Mouse (Mus musculus): Measurements from ENCODE around the gene Pip4p1. TPM values are rescaled to one million over a fixed set of nuclear protein-coding genes. Genes with fewer than 3 reads are reported as not detected.
A peak's percentile ranks its signal among the peaks of the same experiment; 100 is the strongest.
"Not testable (repeated sequence)": the region's sequence is repeated elsewhere in the genome, so short reads cannot be mapped to it uniquely, and the experiment has no call there.

Pip4p1 gene
- total RNA-seq, 1 experiment: 19.4 TPM

DNA sequence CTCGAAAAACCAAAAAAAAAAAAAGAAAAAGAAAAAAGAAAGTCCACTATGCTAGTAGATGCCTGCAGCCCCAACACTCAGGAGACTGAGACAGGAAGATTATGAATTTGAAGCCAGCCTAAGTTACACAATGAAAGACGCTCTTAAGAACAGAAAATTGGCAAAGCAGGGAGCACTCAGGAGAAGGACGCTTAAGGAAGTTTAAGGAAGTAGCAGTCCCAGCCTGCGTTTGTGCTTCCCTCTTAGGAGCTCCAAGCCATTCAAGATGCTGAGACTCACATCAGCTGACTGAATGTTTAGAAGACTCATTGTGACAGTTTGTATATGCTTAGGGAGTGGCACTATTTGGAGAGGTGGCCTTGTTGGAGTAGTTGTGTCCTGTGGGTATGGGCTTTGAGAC is 22.5 kb downstream of the Pip4p1 start:
- H3K4me3 ChIP-seq (ENCODE audit: insufficient read depth in 1 of 2, low read depth in 1 of 2, low read length in 2 of 2, poor library complexity in 1 of 2, severe bottlenecking in 1 of 2): no peak overlapping the region
- in situ Hi-C loops (cut with MboI; ENCODE audit: low sequenced_read_pairs in 2 of 2, unreplicated experiment in 2 of 2): no loop called here

DNA sequence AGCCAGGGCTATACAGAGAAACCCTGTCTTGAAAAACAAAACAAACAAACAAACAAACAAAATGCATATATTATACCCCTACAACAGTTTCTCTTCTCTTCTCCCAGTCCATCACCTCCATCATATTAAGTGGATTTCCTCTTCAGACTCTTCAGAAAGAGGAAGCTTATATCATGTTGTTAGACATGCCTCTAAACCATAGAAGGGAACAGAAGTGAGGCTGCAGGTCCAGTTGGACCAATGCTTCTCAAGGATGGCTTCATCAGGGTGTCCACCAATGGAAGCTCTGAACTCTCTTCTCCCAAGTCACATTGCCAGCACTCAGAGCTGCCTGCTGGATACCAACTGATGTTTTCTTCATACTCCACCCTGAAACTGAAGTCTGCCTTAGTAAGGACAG is 25.3 kb downstream of the Pip4p1 start:
- H3K9me3 ChIP-seq (ENCODE audit: control insufficient read depth, insufficient read depth, low read depth, low read length); H3K4me1 ChIP-seq (ENCODE audit: control insufficient read depth in 2 of 2, insufficient read depth in 2 of 2, low read length in 2 of 2, poor library complexity in 1 of 2); H3K9ac ChIP-seq (ENCODE audit: insufficient read depth, low read depth, low read length, poor library complexity, severe bottlenecking); DNase-seq (ENCODE audit: low read depth, low spot score); H3K27ac ChIP-seq (ENCODE audit: insufficient read depth, low read depth, low read length, poor library complexity, severe bottlenecking); H3K36me3 ChIP-seq (ENCODE audit: control insufficient read depth, insufficient read depth, low read length, poor library complexity, severe bottlenecking); in situ Hi-C loops (cut with MboI; ENCODE audit: low sequenced_read_pairs in 2 of 2, unreplicated experiment in 2 of 2); H3K4me3 ChIP-seq (ENCODE audit: insufficient read depth in 1 of 2, low read depth in 1 of 2, low read length in 2 of 2, poor library complexity in 1 of 2, severe bottlenecking in 1 of 2): not testable (repeated sequence)

More for the DNA sequence above, 22.5 kb downstream of the Pip4p1 start:
- Histone ChIP-seq H3K9ac (ENCODE audit: insufficient read depth, low read depth, low read length, poor library complexity, severe bottlenecking) (no peak overlapping the region), H3K36me3 (ENCODE audit: control insufficient read depth, insufficient read depth, low read length, poor library complexity, severe bottlenecking) (no peaks in the 10 kb centered on the region; the same call in 1 of the 2 replicates), H3K27ac (ENCODE audit: insufficient read depth, low read depth, low read length, poor library complexity, severe bottlenecking) (no peak overlapping the region), H3K4me1 (ENCODE audit: control insufficient read depth in 2 of 2, insufficient read depth in 2 of 2, low read length in 2 of 2, poor library complexity in 1 of 2) (peaks cover 2 to 5% of the 10 kb centered on the region in 2 experiments; a peak in 2 of 4 replicates), H3K9me3 (ENCODE audit: control insufficient read depth, insufficient read depth, low read depth, low read length) (no peaks in the 10 kb centered on the region)
- DNase-seq (ENCODE audit: low read depth, low spot score): no peak
- TF ChIP-seq HCFC1 (IDR thresholded peaks at IDR 0.05; ENCODE audit: borderline replicate concordance, insufficient read depth, low read length) (no peak), CHD2 (IDR thresholded peaks at IDR 0.05; ENCODE audit: low read depth, low read length) (no peak), ZC3H11A (IDR thresholded peaks at IDR 0.05; ENCODE audit: borderline replicate concordance, low read depth, low read length) (no peak), MAFK (IDR thresholded peaks at IDR 0.05; ENCODE audit: insufficient read depth, low read depth, low read length) (no peak), ZNF384 (IDR thresholded peaks at IDR 0.05; ENCODE audit: low read depth, low read length) (no peak)

- Histone ChIP-seq H3K36me3 (ENCODE audit: control insufficient read depth, insufficient read depth, low read length, poor library complexity, severe bottlenecking) (no peaks in the 10 kb centered on the region; the same call in 1 of the 2 replicates), H3K9me3 (ENCODE audit: control insufficient read depth, insufficient read depth, low read depth, low read length) (no peaks in the 10 kb centered on the region), H3K27ac (ENCODE audit: insufficient read depth, low read depth, low read length, poor library complexity, severe bottlenecking) (no peak overlapping the region), H3K4me1 (ENCODE audit: control insufficient read depth in 2 of 2, insufficient read depth in 2 of 2, low read length in 2 of 2, poor library complexity in 1 of 2) (no peaks in the 10 kb centered on the region), H3K4me3 (ENCODE audit: insufficient read depth in 1 of 2, low read depth in 1 of 2, low read length in 2 of 2, poor library complexity in 1 of 2, severe bottlenecking in 1 of 2) (no peak overlapping the region), H3K9ac (ENCODE audit: insufficient read depth, low read depth, low read length, poor library complexity, severe bottlenecking) (no peak overlapping the region)
- in situ Hi-C loops (cut with MboI; ENCODE audit: low sequenced_read_pairs in 2 of 2, unreplicated experiment in 2 of 2): no loop called here
- TF ChIP-seq HCFC1 (IDR thresholded peaks at IDR 0.05; ENCODE audit: borderline replicate concordance, insufficient read depth, low read length): no peak
- no peak for TF ChIP-seq MAFK (IDR thresholded peaks at IDR 0.05; ENCODE audit: insufficient read depth, low read depth, low read length)
- TF ChIP-seq ZNF384 (IDR thresholded peaks at IDR 0.05; ENCODE audit: low read depth, low read length): no peak
- TF ChIP-seq ZC3H11A (IDR thresholded peaks at IDR 0.05; ENCODE audit: borderline replicate concordance, low read depth, low read length): no peak
- TF ChIP-seq CHD2 (IDR thresholded peaks at IDR 0.05; ENCODE audit: low read depth, low read length): no peak
- DNase-seq (ENCODE audit: low read depth, low spot score): no peak
Measured at GRCm38 (mm10) chr14:50904828-50905129, 25.9 kb downstream of the Pip4p1 start.

GRCm38 (mm10) chr14:50903973-50904827 is 26.5 kb downstream of the Pip4p1 start:
- no peak overlapping the region for H3K27ac ChIP-seq (ENCODE audit: insufficient read depth, low read depth, low read length, poor library complexity, severe bottlenecking)
- in situ Hi-C loops (cut with MboI; ENCODE audit: low sequenced_read_pairs in 2 of 2, unreplicated experiment in 2 of 2): no loop called here
- peak overlapping the region; percentile 60 for H3K9ac ChIP-seq (ENCODE audit: insufficient read depth, low read depth, low read length, poor library complexity, severe bottlenecking)
- DNase-seq (ENCODE audit: low read depth, low spot score): no peak
- peak overlapping the region; percentile 50 to 65 for H3K4me3 ChIP-seq (ENCODE audit: insufficient read depth in 1 of 2, low read depth in 1 of 2, low read length in 2 of 2, poor library complexity in 1 of 2, severe bottlenecking in 1 of 2)
- no peaks in the 10 kb centered on the region for H3K4me1 ChIP-seq (ENCODE audit: control insufficient read depth in 2 of 2, insufficient read depth in 2 of 2, low read length in 2 of 2, poor library complexity in 1 of 2)
- H3K36me3 ChIP-seq (ENCODE audit: control insufficient read depth, insufficient read depth, low read length, poor library complexity, severe bottlenecking): no peaks in the 10 kb centered on the region; the same call in 1 of the 2 replicates
- no peak for TF ChIP-seq HCFC1 (IDR thresholded peaks at IDR 0.05; ENCODE audit: borderline replicate concordance, insufficient read depth, low read length)
- TF ChIP-seq MAFK (IDR thresholded peaks at IDR 0.05; ENCODE audit: insufficient read depth, low read depth, low read length): no peak
- no peak for TF ChIP-seq ZC3H11A (IDR thresholded peaks at IDR 0.05; ENCODE audit: borderline replicate concordance, low read depth, low read length)
- TF ChIP-seq CHD2 (IDR thresholded peaks at IDR 0.05; ENCODE audit: low read depth, low read length): no peak
- TF ChIP-seq ZNF384 (IDR thresholded peaks at IDR 0.05; ENCODE audit: low read depth, low read length): no peak
- no peaks in the 10 kb centered on the region for H3K9me3 ChIP-seq (ENCODE audit: control insufficient read depth, insufficient read depth, low read depth, low read length)

- H3K9ac ChIP-seq (ENCODE audit: insufficient read depth, low read depth, low read length, poor library complexity, severe bottlenecking); H3K4me3 ChIP-seq (ENCODE audit: insufficient read depth in 1 of 2, low read depth in 1 of 2, low read length in 2 of 2, poor library complexity in 1 of 2, severe bottlenecking in 1 of 2); H3K27ac ChIP-seq (ENCODE audit: insufficient read depth, low read depth, low read length, poor library complexity, severe bottlenecking); in situ Hi-C loops (cut with MboI; ENCODE audit: low sequenced_read_pairs in 2 of 2, unreplicated experiment in 2 of 2); H3K9me3 ChIP-seq (ENCODE audit: control insufficient read depth, insufficient read depth, low read depth, low read length); H3K36me3 ChIP-seq (ENCODE audit: control insufficient read depth, insufficient read depth, low read length, poor library complexity, severe bottlenecking); DNase-seq (ENCODE audit: low read depth, low spot score); H3K4me1 ChIP-seq (ENCODE audit: control insufficient read depth in 2 of 2, insufficient read depth in 2 of 2, low read length in 2 of 2, poor library complexity in 1 of 2): not testable (repeated sequence)
Measured at GRCm38 (mm10) chr14:50897992-50898391, 32.7 kb downstream of the Pip4p1 start.
